Mouse (Mus musculus): ENCODE data around the gene Rac1. TPM values are rescaled to one million over a fixed set of nuclear protein-coding genes. Genes with fewer than 3 reads are reported as not detected.
A peak's percentile ranks its signal among the peaks of the same experiment; 100 is the strongest.

Rac1 gene
- polyA plus RNA-seq, 1 experiment from 2014 or later = 409 TPM

GRCm38 (mm10) chr5:143465156-143466085, 62.4 kb downstream of the Rac1 start:
- H3K9ac ChIP-seq (ENCODE audit: low read depth, low read length) = peak overlapping the region; percentile 87
- H3K36me3 ChIP-seq (ENCODE audit: control insufficient read depth, insufficient read depth, low read length) = no peaks in the 10 kb centered on the region
- H3K27me3 ChIP-seq (ENCODE audit: control insufficient read depth, insufficient read depth, low read length) = no peaks in the 10 kb centered on the region
- peaks cover 8% of the 10 kb centered on the region; the same call in 1 of the 2 replicates for H3K4me1 ChIP-seq (ENCODE audit: control insufficient read depth, insufficient read depth, low read length)
- ATAC-seq (replicated peaks; ENCODE audit: insufficient number of reproducible peaks, low FRiP score, low TSS enrichment) = no peak
- no peaks in the 10 kb centered on the region for H3K9me3 ChIP-seq (replicated peaks; ENCODE audit: control insufficient read depth, low read length)
- WGBS (ENCODE audit: insufficient replicate concordance) = 29% methylated on average over 23 of the region's 23 CpGs
- peak overlapping the region; percentile 80 for H3K4me3 ChIP-seq (ENCODE audit: low read depth, low read length)
- H3K4me2 ChIP-seq = peak overlapping the region; percentile 97
- H3K27ac ChIP-seq (ENCODE audit: low read depth, low read length) = no peak overlapping the region

- peak; percentile 28; the same call in 1 of the 2 replicates for ATAC-seq (replicated peaks; ENCODE audit: insufficient number of reproducible peaks, low FRiP score, low TSS enrichment)
- Histone ChIP-seq H3K4me1 (ENCODE audit: control insufficient read depth, insufficient read depth, low read length) (peaks cover 8% of the 10 kb centered on the region; the same call in 1 of the 2 replicates), H3K4me3 (ENCODE audit: low read depth, low read length) (peak overlapping the region; percentile 80), H3K9me3 (replicated peaks; ENCODE audit: control insufficient read depth, low read length) (no peaks in the 10 kb centered on the region), H3K36me3 (ENCODE audit: control insufficient read depth, insufficient read depth, low read length) (no peaks in the 10 kb centered on the region), H3K9ac (ENCODE audit: low read depth, low read length) (peak overlapping the region; percentile 87), H3K27ac (ENCODE audit: low read depth, low read length) (peak overlapping the region; percentile 59; the same call in 1 of the 2 replicates), H3K27me3 (ENCODE audit: control insufficient read depth, insufficient read depth, low read length) (no peaks in the 10 kb centered on the region), H3K4me2 (peak overlapping the region; percentile 97)
- under 1% methylated on average over 20 of the region's 20 CpGs for WGBS (ENCODE audit: insufficient replicate concordance)
Measured at GRCm38 (mm10) chr5:143464757-143465118, 63.1 kb downstream of the Rac1 start.

GRCm38 (mm10) chr5:143464100-143464756, 63.6 kb downstream of the Rac1 start, which contains the start of gene Daglb:
Daglb (plus strand) TSS chr5:143464584.
- peak within 1 kb of the TSS; percentile 80 for H3K4me3 ChIP-seq (ENCODE audit: low read depth, low read length)
- H3K9ac ChIP-seq (ENCODE audit: low read depth, low read length) = peak within 1 kb of the TSS; percentile 87
- ATAC-seq (replicated peaks; ENCODE audit: insufficient number of reproducible peaks, low FRiP score, low TSS enrichment) = peak; percentile 94
- H3K27ac ChIP-seq (ENCODE audit: low read depth, low read length) = peak within 1 kb of the TSS; percentile 59; the same call in 1 of the 2 replicates
- peaks cover 8% of the 10 kb centered on the region; the same call in 1 of the 2 replicates for H3K4me1 ChIP-seq (ENCODE audit: control insufficient read depth, insufficient read depth, low read length)
- WGBS (ENCODE audit: insufficient replicate concordance) = 4% methylated on average over 43 of the region's 43 CpGs
- H3K27me3 ChIP-seq (ENCODE audit: control insufficient read depth, insufficient read depth, low read length) = no peaks in the 10 kb centered on the region
- H3K36me3 ChIP-seq (ENCODE audit: control insufficient read depth, insufficient read depth, low read length) = no peaks in the 10 kb centered on the region
- H3K4me2 ChIP-seq = peak within 1 kb of the TSS; percentile 97
- H3K9me3 ChIP-seq (replicated peaks; ENCODE audit: control insufficient read depth, low read length) = no peaks in the 10 kb centered on the region

GRCm38 (mm10) chr5:143463671-143464070, 64.2 kb downstream of the Rac1 start:
- H3K4me2 ChIP-seq = peak overlapping the region; percentile 97
- H3K27me3 ChIP-seq (ENCODE audit: control insufficient read depth, insufficient read depth, low read length) = no peaks in the 10 kb centered on the region
- H3K4me3 ChIP-seq (ENCODE audit: low read depth, low read length) = peak overlapping the region; percentile 80
- peak overlapping the region; percentile 87 for H3K9ac ChIP-seq (ENCODE audit: low read depth, low read length)
- no peaks in the 10 kb centered on the region for H3K36me3 ChIP-seq (ENCODE audit: control insufficient read depth, insufficient read depth, low read length)
- no peaks in the 10 kb centered on the region for H3K9me3 ChIP-seq (replicated peaks; ENCODE audit: control insufficient read depth, low read length)
- H3K4me1 ChIP-seq (ENCODE audit: control insufficient read depth, insufficient read depth, low read length) = peaks cover 8% of the 10 kb centered on the region; the same call in 1 of the 2 replicates
- 80% methylated on average over 11 of the region's 11 CpGs for WGBS (ENCODE audit: insufficient replicate concordance)
- H3K27ac ChIP-seq (ENCODE audit: low read depth, low read length) = no peak overlapping the region
- no peak for ATAC-seq (replicated peaks; ENCODE audit: insufficient number of reproducible peaks, low FRiP score, low TSS enrichment)

Other genes starting within 250 kb of the Rac1 start
- gene Zfp853, start 234.4 kb downstream of the Rac1 start, polyA plus RNA-seq (2014; fragmentation: Nextera tagmentation; extraction: Ambion mirVana) = not detected in 2 replicates
- gene E130309D02Rik, start 212.7 kb downstream of the Rac1 start, polyA plus RNA-seq (2014; fragmentation: Nextera tagmentation; extraction: Ambion mirVana) = 19.9 and 25.4 TPM in 2 replicates
- gene Zdhhc4, start 198.8 kb downstream of the Rac1 start, polyA plus RNA-seq (2014; fragmentation: Nextera tagmentation; extraction: Ambion mirVana) = 56.6 and 56.9 TPM in 2 replicates
- 0.77 and 1.1 TPM in 2 replicates for gene Grid2ip, start 170.7 kb downstream of the Rac1 start, polyA plus RNA-seq (2014; fragmentation: Nextera tagmentation; extraction: Ambion mirVana)
- 269 and 291 TPM in 2 replicates for gene Kdelr2, start 124.2 kb downstream of the Rac1 start, polyA plus RNA-seq (2014; fragmentation: Nextera tagmentation; extraction: Ambion mirVana)
- gene Daglb, start 63.5 kb downstream of the Rac1 start, polyA plus RNA-seq (2014; fragmentation: Nextera tagmentation; extraction: Ambion mirVana) = 8.5 and 8.7 TPM in 2 replicates
- 29.1 and 32.8 TPM in 2 replicates for gene Cyth3, start 94.4 kb upstream of the Rac1 start, polyA plus RNA-seq (2014; fragmentation: Nextera tagmentation; extraction: Ambion mirVana)
- gene Usp42, start 204.2 kb upstream of the Rac1 start, polyA plus RNA-seq (2014; fragmentation: Nextera tagmentation; extraction: Ambion mirVana) = 14.3 and 16.2 TPM in 2 replicates

Data from heart, embryonic 11.5 days (tissue).